Mouse (Mus musculus) heart, postnatal 36 days (tissue): ENCODE results near the gene Itga11. TPM values are rescaled to one million over a fixed set of nuclear protein-coding genes. Genes with fewer than 3 reads are reported as not detected.

ENCODE experiments used
- DNase-seq, 2 experiments: peaks; one replicate each; pipeline ENCODE4 v3.0.0; 2021 to 2022
- intact Hi-C: fragments of 180-260 bp; cut with DNase I; formaldehyde crosslinking; loops from one replicate; pipeline ENCODE4 v1.15.1; 2025
- total RNA-seq, 2 experiments: library from RNA; stranded (reverse); gene quantifications; 2 replicates each; pipeline ENCODE4 v1.2.3; 2021

The Itga11 gene
- total RNA-seq, 2 experiments from 2014 or later: 1.4 to 2.1 TPM

DNA sequence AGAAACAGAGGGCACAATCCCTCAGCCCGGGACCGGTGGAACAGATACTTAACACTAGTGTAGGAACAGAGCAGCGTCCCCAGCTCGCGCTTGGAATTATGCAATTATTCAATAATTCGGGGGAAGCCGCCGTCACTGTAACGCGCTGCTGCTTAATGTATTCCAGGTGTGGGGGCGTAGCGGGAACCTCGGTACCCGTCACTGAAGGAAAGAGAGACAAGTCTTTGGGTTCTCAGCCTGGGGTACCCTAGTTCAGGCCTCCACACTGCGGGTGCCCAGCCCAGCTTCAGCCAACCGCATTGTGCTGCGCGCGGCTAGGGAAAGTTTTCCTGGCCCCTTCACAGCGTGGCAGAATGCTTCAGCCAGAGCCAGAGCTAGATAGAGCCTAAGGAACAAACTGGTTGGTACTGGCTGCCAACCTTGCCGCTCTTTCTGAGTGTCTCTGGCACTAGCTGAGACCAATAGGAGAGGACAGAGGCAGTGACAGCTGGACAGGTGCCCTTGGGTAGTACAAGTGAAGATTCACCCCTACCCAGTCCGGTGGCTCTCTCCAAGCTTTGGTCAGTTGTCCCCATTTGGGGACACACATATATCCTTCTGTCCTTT lies 1.0 kb downstream of the Itga11 start:
- intact Hi-C loops: no loop called here
- peak; percentile 21 to 39 for DNase-seq

DNA sequence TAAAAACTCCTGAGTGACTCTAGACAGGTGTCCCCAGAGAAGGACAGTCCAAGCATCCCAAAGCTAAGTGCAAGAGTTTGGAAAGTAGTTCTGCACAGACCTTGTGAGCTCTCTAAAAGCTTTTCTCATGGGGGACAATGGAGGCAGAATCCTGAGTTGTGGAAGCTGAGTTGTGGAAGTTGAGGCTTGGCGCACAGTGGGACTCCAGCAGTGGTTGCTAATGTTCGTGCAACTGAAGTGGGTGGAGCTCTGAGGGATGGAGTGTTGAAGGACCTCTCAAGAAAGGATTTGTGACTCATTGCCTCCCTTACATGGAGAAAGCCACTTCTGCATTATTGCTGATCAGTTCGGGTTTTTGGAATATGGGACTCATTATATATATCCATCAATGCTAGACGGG lies 1.8 kb downstream of the Itga11 start:
- intact Hi-C loops: no loop called here
- no peak for DNase-seq

DNA sequence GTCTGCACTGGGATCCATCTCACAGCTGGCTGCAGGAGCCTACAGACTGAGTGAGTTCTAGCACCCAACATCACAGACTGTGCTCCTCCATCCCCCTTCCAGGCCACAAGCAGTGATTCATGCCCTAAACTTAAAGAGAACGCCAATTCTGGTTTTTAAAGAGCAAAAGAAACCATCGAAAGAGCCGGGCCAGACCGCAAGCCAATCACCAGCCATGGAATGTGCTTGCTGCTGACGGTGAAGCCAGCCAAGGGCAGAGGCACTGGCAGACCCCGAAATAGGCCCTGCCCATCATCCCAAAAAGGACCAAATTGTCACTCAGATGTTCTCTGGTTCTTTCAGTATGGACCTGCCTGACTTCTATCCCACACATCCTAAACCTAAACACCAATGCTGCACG lies 6.7 kb downstream of the Itga11 start:
- no peak for DNase-seq
- intact Hi-C loops: no loop called here

DNA sequence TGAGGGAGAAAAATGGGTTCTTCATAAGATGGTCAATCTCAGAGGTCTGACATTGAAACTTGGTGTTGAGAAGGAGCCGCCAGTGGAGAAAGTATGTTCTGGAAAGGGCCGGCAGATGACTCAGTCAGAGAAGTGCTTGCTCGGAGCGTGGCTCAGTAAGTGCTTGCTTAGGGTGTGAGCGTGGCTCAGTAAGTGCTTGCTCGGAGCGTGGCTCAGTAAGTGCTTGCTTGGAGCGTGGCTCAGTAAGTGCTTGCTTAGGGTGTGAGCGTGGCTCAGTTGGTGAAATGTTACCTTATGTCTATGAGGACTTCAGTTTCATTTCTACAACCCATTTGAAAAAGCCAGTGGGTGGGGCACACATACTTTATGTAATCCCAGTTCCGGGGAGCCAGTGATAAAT lies 12.1 kb downstream of the Itga11 start:
- intact Hi-C loops: no loop called here
- DNase-seq: no peak

DNA sequence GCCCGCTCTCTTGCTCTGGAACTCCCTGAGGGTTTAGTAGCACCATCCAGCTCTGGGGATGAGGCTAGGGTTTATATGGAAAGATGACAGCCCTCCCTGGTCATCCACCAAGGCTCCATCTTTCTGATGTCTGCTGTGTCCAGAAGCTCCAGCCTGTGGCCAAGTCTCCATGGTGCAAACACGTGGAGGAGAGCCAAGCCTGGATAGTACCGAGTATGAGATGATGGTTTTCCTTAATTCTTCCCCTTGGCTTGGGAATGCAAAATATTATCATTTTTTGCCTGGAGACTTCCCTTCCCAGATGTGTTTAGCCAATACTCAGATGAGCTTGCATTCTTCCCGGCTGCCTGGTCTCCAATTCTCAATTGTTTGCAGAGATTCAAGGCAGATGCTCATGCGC lies 16.4 kb downstream of the Itga11 start:
- DNase-seq: peak; percentile 39 to 50
- intact Hi-C loops: no loop called here

DNA sequence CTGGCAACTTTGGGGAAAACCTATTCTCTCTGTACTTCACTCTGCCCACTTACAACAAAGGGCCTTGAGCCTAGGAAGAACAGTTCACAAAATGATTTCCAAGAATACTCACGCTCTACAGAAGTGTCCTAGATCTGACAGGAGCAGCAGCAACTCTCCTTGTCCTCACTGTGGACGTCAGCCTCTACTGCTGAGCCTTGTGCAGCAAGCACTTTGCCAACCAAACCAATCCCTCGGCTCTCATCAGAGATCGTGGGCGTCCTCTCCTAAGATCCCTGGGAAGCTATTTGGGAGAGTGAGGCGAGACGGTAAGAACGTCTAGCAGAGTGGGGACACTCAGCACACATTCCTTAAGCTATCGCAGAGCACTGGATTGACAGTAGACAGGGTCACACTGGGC lies 17.6 kb downstream of the Itga11 start:
- no peak for DNase-seq
- intact Hi-C loops: no loop called here

DNA sequence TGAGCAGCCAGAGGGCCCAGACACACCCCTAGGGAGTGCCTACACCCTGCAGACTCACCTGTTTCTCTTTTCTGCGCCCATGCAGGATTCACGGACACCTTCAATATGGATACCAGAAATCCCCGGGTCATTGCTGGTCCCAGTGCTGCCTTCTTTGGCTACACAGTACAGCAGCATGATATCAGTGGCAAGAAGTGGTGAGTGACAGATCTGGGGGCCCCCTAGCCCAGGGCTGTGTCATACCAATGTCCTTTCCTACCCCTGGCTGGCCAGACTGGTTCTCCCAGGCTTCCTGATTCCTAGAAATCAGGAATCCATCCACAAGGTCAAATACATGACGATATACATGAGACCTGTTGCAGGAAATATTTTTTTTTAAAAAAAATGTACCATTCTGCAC lies 19.2 kb downstream of the Itga11 start:
- intact Hi-C loops: no loop called here

DNA sequence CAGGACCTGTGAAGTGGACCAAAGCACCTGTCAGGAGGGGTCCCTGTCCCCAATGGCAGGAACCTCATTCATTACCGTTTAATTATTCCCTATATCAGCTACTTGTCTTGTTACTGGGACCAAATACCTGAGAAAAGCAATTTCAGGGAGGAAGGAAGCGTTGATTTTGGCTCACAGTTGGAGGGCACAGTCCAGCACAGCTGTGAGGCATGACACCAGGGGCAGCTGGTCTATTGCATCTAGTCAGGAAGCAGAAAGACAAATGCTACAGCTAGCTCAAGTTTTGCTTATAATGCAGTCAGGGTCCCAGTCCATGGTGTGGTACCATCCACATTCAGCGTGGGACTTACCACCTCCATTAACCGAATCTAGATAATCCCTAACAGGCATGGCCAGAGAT lies 29.6 kb downstream of the Itga11 start:
- intact Hi-C loops: no loop called here

More for the DNA sequence above, 19.2 kb downstream of the Itga11 start:
- no peak for DNase-seq

DNA sequence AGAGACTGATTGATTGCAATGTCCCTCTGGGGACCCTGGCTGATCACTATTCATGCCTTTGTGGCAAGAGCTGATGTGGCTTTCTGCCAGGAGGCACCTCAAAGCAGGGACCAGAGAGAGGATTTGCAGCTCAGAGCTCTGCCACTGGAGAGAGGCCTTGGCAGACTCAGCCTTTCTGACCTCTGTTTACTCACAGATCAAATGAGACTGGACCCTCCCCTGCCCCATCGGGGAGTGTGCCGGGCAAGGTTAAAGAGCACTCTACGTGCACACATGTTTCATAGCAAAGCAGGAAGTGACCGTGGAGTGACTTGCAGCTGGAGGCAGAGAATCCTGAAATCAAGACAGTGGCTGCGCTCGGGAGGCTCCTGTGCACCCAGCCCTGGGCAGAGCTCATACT lies 30.2 kb downstream of the Itga11 start:
- DNase-seq: no peak
- intact Hi-C loops: no loop called here

More for the DNA sequence above, 29.6 kb downstream of the Itga11 start:
- no peak for DNase-seq

DNA sequence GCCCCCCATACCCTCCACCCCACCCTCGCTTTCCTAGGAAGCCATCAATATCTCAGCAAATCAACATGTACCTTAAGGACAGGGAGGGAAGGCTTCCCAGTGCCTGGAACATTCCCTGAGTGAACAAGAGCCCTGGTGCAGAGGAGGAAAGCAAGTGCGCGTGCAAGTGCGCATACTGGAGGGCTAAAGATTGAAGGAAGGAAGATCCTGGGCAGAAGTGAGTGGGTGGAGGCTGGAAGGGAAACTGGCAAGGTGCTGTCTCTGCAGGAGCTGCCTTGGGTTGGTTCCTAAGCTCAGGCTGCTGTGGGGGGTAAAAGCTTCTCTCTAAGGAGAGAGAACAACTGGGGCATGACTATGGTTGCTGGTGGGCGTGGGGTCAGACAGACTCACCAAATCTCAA lies 32.4 kb downstream of the Itga11 start:
- intact Hi-C loops: no loop called here
- DNase-seq: no peak

DNA sequence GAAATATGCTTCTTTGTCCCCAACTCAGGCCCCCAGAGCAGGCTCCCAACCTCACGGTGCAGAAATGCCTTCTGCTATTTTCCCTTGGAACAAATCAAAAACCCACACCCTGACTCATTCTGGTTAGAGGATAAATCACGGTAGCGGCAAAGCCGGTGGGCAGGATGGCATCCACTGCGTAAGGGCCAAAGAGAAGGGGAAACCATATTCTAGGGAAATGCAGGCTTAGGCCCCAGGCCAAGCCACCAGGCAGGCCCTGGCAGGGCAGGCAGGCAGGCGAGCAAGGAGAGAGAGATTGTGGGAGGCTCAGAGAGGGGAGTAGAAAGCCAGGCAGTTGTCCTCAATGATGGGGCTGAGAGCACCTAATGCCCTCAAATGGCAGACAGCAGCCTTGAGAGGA lies 34.7 kb downstream of the Itga11 start:
- intact Hi-C loops: no loop called here
- no peak for DNase-seq

DNA sequence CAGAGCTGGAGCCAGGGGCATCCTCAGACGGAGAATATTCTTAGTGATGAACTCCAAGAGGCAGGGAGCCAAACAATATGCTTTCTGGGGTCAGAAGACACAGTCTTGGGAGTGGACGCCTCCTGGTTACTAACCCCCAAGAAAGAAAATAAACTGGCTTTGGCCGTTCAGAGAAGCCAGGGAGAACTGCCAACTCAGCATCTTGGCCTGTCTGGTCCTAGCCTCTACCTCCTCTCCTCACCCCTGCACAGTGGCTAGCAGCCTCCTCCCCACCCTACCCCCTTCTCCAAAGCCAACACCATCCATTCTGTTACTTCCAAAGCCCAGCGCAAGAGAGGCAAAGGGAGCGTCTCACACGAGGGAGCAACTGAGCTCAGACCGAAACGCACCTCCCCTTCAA lies 35.4 kb downstream of the Itga11 start:
- DNase-seq: no peak
- intact Hi-C loops: no loop called here

DNA sequence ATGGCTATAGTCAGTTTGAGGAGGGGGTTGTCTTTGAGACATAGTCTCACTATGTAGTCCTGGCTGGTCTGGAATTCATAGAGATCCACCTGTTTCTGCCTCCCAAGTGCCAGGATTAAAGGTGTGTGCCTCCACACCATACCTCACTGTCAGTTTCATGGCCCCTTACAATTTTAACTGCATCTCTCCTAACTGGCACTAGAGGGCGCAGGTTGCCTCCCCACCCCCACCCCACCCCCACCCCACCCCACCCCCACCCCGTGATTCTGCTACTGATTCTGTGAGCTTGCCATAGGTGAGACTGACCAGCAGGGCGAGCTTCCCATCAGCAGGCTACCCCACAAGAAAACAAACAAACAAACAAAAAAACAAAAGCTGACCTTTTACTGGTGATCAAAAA lies 36.7 kb downstream of the Itga11 start:
- intact Hi-C loops: no loop called here

DNA sequence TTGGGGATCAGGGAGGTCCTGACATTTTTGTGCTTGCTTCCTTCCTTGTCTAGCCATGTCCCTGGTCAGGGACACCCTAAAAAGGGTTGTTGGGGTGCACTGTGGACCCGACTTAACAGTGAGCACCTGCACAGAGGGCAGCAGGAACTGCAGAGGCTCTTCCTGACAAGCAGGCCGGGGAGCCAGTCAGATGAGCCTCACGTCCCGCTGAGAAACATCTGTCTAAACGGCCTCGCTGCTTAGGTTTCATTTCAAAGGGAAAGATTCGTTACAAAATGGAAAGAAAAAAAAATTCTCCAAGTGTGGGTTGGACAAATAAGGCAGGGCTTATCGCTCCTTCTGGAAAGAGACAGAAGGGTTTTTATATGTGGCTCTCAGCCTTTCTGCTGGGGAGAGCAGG lies 40.4 kb downstream of the Itga11 start:
- intact Hi-C loops: no loop called here
- no peak for DNase-seq

More for the DNA sequence above, 36.7 kb downstream of the Itga11 start:
- no peak for DNase-seq

DNA sequence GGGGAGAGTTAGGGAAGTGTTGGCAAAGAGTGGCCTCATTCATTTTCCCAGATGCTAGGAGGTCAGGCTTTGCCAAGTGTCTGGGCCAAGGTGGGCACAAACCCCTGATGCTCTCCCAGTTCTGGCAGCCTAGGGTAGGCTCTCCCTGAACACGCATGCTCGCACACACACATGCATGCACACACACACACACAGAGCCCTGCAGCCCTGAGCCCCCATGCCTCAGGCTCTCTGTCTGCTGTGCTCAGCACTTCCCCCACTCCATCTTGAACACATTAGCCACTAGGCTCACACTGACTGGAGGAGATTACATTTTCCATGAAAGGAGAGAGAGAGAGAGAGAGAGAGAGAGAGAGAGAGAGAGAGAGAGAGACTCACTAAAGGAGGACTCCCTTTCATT lies 44.2 kb downstream of the Itga11 start:
- intact Hi-C loops: no loop called here
- DNase-seq: no peak

DNA sequence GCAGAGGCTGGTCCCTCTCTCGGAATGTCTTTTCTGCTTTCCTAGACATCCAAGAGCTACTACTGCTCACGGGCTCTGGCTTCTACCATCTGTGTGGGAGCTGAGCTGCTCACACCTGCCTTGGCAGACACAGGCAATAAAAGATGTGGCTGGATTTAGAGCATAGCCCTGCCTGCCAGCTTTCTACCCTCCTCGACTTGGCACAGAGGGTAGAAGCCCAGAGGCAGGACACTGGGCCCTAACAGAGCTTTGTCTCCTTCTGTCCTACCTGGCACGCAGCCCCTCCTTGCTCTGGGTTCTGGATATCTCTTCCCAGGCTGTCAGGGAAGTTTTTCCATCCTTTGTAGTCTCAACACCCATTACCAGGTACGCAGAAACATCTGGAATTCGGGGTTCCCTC lies 45.1 kb downstream of the Itga11 start:
- intact Hi-C loops: no loop called here
- no peak for DNase-seq

DNA sequence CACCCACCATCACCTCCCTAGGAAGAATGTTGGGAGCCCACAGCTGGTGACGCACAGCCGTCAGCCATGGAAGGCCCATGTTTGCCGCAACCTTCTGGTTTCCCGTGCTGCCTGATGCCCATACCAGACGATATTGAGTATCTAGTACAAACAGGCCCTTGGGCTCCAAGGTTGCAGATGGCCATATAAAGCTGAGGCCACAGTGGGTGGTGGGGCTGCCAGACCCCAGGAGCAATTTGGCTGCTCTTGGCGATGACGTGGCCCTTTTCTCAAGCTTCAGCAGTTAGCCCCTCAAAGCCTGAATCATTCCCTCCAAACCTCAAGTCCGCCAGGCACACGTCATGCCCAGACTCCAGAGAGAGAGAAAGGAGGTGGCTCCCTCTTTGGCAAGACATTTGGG lies 46.5 kb downstream of the Itga11 start:
- no peak for DNase-seq
- intact Hi-C loops: no loop called here

DNA sequence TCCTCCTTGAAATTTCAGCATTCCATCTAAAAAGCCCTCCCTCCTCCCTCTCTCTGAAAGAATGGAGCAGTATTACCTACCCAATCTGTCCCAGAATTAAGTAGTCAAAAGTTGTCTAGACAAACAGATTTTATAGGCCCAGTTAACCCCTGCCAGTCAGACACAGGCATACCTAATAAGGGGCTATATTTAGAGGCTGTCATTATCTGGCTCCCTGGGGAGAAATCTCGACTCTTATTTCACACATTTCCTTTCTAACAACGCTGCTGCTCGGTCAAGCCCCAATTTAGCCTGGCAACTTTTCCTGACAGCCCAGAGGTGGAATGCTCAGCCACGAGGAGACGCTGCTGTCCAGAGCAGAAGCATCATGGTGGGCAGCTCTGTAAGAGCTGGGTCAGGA lies 47.6 kb downstream of the Itga11 start:
- intact Hi-C loops: no loop called here
- no peak for DNase-seq

DNA sequence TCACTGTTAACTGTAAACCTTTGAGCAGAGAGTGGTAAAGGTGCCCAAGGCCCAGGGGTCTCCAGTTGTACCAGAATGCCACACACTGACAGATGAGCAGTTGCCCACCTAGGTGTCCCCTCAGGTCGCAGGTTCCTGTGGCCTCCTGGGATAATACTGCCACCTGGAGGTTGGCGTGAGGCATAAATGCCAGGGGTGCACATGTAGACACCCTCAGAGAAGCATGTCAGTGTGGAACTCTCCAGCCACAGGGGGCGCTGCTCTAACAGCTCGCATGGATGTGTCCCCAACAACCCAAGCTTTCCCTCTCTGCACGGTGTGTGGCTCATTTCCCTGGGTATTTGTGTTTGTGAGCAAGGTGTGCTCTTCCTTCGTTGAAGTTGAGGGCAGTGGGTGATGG lies 48.8 kb downstream of the Itga11 start:
- no peak for DNase-seq
- intact Hi-C loops: no loop called here

DNA sequence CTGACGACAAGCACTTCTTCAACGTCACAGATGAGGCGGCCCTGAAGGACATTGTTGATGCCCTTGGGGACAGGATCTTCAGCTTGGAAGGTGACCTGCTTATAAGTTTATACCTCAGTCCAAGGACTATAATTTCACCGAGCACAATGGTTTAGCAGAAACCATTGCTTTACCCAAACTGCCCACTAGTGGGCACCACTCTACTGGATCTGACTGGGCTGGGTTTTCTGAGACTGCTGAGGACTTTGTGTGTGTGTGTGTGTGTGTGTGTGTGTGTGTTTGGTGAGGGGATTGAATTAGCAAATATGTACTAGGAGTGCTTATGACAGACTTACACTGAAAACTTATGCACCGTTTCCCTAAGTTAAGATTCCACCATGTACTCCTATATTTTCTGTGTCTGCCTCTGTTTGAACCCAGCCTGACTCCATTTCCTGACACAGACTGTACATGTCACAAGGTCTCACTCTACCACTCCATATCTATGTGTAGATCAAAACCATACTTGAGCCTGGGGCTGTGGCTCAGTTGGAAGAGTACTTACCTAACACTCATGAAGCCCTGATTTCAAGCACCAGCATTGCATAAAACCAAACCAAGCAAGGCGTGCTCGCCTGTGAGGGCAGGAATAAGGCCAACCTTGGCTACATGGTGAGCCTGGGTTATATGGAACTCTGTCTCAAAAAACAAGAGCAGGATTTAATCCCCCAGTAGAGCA lies 67.1 kb downstream of the Itga11 start:
- DNase-seq: peak; percentile 12 to 31
- intact Hi-C loops: loop anchor here (1.0 to 2.0 kb wide), 2 partner anchors 33 to 84 kb away; no protein-coding TSS in a partner anchor

DNA sequence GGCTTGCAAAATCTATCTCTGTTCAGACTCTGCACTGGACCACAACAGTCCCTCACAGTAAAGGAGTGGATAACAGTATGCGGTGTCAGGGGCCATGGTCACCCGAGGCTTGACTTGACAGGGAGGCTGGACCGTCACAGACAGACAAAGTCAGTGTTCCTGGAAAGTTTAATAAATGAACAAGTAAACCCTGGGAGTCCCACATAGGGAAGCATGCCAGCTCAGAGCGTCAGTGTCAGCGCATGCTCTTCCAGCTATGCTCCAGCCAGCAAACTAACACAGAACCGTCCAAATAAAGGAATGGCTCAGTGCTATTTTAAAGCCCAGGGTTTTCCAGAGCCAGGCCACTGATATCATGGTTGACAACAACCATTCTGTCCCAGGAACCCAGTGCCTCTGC lies 69.0 kb downstream of the Itga11 start:
- intact Hi-C loops: no loop called here
- DNase-seq: no peak

DNA sequence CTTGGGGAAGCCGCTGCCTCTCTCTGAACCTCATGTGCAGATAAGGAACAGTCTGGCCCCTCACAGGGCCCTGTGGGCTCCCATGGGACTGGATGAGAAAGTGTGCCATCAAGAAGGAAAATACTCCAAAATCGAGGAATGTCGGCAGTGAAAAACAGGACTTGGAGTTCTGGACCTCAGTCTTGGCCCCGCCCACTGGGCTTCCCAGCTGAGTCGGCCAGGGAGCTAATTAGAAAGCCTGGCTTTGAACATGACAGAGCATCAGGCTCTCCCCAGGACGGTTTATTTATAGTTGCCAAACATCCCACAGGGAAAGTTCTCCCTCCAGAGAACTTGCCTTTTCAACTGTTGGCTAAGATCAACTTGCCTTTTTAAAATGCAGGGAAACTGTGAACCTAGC lies 72.0 kb downstream of the Itga11 start:
- peak in 1 of 2 experiments; percentile 47 for DNase-seq
- intact Hi-C loops: no loop called here

DNA sequence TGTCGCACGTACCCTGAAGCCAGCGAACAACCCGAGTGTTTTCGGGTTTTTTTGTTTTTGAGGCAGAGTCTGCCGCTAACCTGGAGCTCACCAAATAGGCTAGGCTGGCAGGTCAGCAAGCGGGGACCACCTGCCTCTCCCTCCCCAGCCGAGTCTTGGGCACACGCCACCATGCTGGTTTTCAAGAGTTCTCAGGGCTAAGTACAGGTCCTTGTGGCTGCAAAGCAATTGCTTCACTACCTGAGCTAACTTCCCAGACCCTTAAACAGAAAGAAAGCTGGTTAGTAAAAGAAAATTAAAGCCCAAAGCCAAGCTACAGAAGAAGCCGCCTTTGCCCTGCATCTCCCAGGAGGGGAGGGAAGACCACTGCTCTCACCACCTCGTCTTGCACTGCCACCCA lies 72.8 kb downstream of the Itga11 start:
- DNase-seq: no peak
- intact Hi-C loops: no loop called here
